Mouse (Mus musculus) liver, adult 2 months (tissue): Measurements from ENCODE around the gene Sgcd.

Source experiments
- CTCF ChIP-seq: fragments of 200-500 bp; IDR thresholded peaks from 2 replicates; pipeline ENCODE4 v1.5.1; 2011; ENCODE audit warnings: low read depth, low read length, control low read depth
- POLR2A ChIP-seq: fragments of 200-500 bp; IDR thresholded peaks from 2 replicates; pipeline ENCODE4 v1.6.1; 2011; ENCODE audit warnings: low read length, control low read depth; ENCODE audit not compliant: insufficient read depth; ENCODE audit errors: extremely low read depth

DNA sequence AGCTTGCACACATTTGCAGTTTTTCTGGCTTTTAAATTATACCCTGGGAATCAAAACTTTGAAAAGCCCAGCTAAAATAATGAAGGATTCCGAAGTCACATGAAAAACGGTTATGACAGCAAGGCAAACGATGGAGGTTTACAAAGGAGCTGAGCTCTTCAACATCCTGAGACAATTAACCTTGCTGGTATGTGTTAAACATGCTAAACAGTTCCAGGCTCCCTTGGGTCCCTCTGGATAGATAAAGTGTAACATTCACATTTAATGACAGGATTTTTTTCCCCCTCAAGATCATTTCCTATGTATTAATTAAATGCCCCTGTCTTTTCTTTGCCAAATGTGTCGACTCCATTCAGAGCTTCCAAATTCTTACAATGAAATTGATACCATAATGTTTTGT is 414.1 kb downstream of the Sgcd start:
- no peak for TF ChIP-seq CTCF
- TF ChIP-seq POLR2A: no peak
